Mouse (Mus musculus) A20 (cell line): ENCODE measurements around the gene Ptpn1.

Experiments
- DNase-seq: peaks from one replicate; pipeline ENCODE4 v3.0.0-alpha.2; 2011; ENCODE audit warnings: low read depth, low spot score

Ptpn1 gene

DNA sequence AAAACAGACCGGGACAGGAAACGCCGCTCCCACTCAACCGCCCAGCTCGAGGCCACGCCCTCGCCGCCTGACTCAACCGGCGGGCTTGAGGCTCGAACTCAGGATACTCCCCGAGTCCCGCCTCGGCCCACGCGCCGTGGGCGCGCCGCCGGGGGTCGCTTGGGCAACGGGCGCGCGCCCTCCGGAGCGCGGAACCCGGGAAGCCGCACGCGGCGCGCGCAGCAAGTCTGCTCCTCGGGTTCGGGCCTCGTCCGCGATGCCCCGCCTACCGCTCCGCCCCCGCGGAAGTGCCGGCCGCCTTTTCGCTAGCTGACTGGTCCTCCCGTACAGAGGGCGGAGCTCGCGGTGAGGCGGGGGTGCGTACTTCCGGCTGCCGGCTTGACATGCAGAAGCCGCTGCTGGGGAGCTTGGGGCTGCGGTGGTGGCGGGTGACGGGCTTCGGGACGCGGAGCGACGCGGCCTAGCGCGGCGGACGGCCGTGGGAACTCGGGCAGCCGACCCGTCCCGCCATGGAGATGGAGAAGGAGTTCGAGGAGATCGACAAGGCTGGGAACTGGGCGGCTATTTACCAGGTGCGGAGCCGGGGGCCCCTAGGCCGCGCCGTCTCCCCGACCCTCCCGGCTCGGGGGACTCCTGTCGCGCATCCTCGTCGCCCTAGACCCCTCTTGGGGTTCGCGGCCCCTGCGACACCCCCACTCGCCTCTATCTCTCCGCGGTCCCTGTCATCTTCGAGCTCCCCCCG is at the start of gene Ptpn1:
Gene Ptpn1, plus strand, starts transcription at position 73 of the 742 bp plus-strand sequence.
- DNase-seq, result peak; percentile 97

- peak; percentile 41 for DNase-seq
These were observed 45.4 kb upstream of the Ptpn1 start for GRCm38 (mm10) chr2:167886485-167886884.

DNA sequence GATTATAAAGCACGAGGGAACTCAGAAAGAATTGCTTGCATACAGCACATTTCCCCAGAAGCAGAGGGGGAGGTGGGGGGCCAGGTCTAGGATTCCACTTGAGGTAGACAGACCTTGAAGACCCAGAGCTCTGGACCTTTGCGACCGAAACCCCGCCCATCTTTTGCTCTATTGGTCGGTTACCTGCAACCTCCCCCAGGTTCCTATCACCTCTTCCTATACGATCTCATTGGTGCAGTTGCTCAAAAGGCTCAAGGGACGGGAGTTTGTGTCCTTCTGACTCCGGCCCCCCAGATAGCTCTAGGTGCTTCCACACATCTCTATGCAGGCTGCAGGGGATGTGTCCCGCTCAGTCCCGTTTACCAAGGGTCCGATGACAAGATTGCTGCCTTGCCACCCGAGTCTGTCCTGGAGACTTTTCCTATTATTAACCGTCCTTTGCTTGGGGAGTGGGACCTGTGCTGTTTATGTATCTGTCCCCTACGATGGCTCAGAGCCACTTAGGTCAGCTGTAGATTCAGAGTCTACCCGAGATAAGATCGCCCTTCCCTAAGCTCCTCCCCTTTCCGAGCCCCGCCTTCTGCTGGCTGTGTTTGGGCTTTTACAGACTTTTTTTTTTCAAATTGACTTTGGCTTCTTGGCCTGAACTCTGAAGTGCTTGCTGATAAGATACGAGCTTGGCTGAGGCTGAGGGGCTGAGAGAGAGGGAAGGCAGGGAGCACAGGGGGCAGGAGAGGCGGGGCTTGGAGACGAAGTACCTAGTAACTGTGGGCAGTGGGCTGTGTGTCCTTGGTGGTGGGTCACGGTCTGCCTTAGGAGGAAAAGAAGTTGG is 44.1 kb upstream of the Ptpn1 start:
- DNase-seq, result peak; percentile 41

DNA sequence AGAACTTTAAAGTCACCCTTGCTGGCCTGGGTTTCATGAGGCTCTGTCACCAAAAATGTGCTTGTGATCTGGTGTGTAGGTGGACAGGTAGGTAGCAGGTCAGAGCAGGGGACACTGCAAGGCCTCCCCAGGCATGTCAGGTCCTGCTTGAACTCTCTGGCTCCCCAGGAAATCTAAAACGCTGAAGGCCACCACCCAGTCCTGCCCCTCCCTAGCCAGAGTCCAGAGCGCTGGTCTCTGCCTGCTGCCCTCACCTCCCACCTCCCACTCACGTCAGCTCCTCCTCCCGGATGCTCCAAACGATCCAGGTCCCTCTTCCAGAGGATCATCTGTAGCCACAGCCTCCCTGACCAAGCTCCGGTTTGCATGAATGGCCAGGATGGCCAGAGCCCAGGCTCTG is 43.0 kb upstream of the Ptpn1 start:
- no peak for DNase-seq

DNA sequence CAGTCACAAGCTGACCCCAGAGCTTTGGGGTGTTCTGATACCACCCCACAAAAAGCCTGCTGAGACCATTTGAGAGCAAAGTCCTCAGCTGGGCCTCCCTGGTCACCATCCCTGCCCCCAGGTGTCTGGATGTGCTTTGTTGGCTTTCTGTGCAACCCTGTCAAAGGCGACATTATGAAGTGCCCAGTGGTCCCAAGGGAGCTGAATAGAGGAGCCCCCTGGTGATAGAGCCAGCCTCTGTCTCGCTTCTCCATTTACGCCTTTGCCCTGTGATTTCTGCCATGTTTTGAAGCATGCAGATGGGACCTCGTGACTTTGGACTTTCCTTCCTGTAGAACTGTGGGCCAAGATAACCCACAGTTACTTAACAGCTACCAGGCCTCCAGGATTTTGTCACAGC is 42.0 kb upstream of the Ptpn1 start:
- peak; percentile 56 for DNase-seq

DNA sequence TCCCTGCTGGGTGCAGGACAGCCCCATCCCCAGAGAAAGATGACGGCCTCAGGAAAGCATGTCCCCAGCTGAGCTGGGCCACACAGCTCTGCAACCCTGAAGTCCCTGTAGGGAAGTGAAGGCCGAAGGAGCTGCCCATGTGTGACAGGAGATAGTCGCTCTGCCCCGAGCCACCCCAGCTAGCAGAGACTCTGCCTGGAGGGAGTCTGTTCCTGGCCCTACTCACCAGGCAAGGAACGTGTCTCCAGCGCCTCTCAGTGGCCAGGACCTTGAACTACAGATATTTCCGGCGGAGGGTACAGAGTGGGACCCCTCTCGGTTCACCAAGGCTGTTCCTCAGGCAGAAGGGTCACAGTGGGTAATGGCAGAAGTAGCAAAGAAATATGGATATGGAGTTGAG is 39.9 kb upstream of the Ptpn1 start:
- peak; percentile 69 for DNase-seq

DNA sequence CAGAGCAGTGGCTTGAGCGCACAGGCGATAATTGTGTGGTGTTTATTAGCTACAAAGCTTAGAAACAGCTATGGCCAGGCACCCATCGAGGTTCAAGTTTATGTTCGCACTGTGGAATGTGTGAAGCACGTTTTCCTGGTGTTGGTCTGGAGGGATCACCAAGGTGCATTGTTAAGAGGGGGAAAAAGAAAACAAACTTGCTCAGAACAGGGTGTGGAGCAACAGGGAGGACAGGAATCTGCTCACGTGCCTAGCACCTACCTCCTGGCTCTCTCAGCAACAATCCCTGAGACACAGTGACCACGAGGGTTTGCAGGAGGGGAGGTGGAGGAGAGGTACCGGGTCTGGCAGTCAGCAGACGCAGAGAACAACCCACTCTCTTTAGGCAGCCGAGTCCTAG is 38.2 kb upstream of the Ptpn1 start:
- no peak for DNase-seq

GRCm38 (mm10) chr2:167894948-167895372 is 36.9 kb upstream of the Ptpn1 start:
- DNase-seq, result peak; percentile 85

- DNase-seq, result no peak
These were observed 34.0 kb upstream of the Ptpn1 start for GRCm38 (mm10) chr2:167897896-167898295.

DNA sequence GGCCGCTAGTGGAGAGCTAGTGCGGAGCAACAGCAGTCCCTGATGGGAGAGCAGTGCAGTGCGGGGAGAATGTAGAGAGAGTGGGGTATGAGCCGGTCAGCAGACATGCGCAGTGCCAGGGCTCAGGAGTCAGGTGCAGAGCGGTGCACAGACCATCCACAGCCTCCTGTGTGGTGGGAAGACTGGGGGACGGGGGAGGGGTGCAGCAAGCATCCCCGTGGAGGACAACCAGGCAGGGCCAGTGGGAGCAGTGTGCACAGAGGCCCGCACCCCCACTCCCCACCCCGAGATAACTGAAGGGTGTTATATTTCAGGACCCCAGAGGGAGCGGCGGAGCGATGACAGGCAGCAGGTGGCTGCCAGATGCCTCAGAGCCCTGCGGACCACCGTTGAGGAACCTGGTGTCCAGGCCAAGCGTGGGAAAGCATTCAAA is 31.9 kb upstream of the Ptpn1 start:
- no peak for DNase-seq

DNA sequence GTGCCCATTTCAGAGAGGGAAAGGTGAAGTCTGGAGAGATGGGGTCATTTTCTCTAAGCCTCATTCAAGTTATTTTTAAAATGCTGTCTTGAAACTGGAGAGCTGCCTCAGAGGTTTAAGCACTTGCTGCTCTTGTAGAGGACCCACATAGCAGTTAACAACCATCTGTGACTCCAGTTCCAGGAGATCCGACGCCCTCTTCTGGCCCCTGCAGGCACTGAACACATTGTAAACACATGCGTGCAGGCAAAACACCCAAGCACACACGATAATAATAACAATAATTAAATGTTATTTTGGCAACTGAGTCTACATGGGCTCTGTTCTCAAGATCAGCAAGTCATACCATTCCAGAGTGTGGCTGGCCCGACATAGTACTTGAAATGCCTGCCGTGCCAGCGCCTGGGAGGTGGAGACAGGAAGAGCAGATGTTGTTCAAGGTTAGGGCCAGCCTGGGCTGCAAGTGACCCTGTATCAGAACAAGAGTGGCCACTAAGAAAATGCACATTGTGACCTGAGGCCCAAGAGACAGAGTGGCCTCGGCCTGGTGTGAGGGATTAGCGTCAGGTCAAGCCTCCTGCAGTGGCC is 29.6 kb upstream of the Ptpn1 start:
- peak; percentile 35 for DNase-seq

DNA sequence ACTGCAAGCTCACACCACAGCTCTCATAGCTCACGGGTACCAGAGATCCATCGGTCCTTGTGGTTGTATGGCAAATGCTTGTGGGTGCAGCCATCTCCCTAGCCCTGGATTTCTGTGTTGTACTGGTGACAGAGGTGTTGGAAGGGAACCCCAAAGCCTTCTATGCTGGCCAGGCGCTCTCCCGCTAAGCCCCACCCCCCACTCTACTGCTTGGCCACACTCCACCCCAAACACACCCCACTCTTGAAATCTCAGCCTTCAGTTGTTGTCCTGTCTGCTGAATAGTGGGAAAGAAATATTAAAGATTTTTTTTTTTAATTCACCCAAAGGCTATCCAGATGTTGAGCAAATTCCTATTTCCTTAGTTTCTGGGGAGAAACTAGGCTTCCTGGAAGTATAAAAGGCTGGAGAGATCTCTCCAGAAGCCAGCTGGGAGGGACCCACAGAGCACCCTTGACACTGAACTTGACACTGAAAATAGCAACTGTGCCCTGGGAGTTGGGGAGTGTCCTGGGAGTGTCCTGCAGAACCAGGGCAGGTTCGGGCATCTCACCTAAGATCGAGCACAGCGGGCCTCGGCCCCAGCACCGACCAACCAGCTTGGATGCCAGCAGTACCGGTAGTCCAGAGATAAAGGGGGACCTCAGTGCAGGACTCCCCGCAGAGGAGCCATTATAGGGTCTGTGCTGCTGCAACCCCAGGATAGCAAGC is 28.5 kb upstream of the Ptpn1 start:
- DNase-seq, result no peak

DNA sequence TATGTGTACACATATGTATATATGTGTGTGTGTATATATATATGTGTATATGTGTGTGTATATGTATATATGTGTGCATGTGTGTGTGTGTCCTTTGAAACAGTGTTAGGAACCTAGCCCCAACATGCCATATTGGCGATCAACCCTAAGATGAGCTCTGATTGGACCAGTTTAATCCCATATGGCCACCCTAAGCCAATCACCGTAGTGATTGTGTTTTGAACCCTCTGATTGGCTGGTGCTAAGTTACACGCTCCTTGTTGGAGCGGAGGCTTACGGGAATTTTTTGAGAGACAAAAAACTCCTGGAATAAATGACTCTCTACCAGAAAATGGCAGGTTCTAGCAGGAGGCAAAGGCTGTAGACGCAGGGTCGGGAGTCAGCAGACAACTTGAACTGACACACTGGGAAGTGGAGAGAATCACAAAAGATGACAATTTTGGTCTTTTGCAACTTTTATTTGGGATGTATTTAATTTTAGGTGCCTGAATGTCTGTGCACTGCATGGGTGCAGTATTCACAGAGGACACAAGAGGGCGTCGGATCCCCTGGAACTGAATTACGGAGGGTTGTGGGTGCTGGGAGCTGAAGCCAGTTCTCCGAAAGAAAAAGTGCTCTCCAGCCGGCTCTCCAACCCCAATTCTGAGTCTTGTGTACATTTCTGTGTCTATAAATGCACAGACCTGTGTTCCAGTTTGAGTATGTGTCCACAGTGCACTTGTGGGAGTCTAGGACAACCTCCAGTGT is 27.1 kb upstream of the Ptpn1 start:
- DNase-seq, result no peak

DNA sequence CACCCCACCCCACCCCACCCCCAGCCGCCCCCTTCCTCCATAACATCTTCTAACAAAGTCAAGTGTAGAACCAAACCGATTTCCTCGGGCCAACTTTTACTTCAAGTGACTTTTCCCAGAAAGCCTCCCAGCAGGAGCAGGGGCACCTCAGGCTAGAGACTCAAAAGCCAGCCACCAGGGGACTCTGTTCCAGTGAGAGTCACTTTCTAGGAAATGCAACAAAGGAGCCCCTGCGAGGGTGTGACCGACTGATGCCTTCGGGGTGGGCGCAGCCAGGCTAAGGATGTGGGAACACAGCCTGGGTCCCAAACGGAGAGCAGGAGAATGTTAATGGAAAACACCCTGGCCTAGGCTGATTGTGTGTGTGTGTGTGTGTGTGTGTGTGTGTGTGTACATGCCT is 26.3 kb upstream of the Ptpn1 start:
- DNase-seq, result no peak

- peak; percentile 26 for DNase-seq
These were observed 25.1 kb upstream of the Ptpn1 start for GRCm38 (mm10) chr2:167906729-167907128.

GRCm38 (mm10) chr2:167909531-167910177 is 22.2 kb upstream of the Ptpn1 start:
- DNase-seq, result no peak

GRCm38 (mm10) chr2:167910178-167910540 is 21.7 kb upstream of the Ptpn1 start:
- peak; percentile 67 for DNase-seq

DNA sequence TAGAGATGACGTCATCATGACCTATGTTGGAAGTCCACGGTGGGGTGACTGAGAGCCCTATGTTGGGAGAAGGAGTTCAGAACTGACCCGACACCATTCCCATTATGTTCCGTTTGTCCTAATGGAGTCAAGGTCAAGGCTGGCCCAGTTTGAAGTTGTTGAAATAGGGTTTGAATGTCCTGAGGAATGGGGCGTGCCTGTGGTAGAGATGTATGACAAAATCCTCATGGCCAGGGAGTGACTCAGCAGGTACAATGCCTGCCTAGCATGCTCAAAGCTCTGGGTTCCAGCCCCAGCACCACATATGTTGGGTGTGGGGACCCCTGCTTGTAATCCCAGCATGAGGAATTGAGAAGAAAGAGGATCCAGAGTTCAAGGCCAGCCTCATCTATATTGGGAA is 20.3 kb upstream of the Ptpn1 start:
- DNase-seq, result no peak

GRCm38 (mm10) chr2:167919081-167919480 is 12.8 kb upstream of the Ptpn1 start:
- no peak for DNase-seq

DNA sequence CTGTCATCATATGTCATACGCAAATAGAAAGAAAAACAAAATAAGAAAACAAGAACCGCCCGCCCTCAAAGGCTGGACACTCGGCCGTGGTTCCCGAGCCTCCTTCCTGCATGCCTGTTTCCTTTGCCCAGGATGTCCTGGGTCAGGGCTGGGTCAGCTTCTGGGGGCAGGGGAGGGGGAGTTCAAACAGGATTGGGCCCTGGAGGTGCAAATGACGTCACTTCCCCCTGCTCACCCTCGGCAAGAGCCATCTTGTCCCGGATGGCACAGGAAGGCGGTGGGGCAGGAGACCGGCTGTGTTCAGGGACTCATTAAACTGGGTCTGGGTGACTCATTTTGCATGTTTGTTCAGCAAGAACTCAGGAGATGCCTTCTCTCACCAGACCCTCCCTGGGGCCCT is 11.8 kb upstream of the Ptpn1 start:
- DNase-seq, result no peak
